Mouse (Mus musculus) frontal cortex, postnatal 36 days (tissue): ENCODE measurements around the gene Ushbp1.
"Not testable (repeated sequence)": the region's sequence is repeated elsewhere in the genome, so short reads cannot be mapped to it uniquely, and the experiment has no call there.

Source experiments
- DNase-seq, 2 experiments: peaks; one replicate each; pipeline ENCODE4 v3.0.0; 2022; ENCODE audit warnings: low spot score in 2 of 2

Ushbp1 gene

GRCm38 (mm10) chr8:71370711-71371235 is 24.8 kb downstream of the Ushbp1 start:
- no peak for DNase-seq

GRCm38 (mm10) chr8:71369040-71369718 is 26.4 kb downstream of the Ushbp1 start:
- DNase-seq = no peak

DNA sequence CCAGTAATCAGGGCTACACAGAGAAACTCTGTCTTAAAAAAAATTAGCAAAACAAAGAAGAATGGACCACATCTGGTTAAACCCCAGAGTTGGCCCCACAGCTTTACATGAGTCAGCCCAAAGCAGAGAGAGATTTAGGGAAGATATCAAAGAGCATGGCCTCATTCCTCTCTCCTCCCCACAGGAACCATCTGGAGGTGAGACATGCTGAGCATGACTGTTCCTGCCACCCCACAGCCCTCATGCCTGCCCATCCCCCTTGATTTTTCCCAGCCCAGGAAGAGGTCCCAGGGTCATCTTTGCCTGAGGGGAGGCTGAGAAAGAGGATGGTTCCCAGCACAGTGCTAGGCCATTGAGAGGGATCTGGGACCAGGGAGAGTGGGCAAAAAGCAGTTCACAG is 27.2 kb downstream of the Ushbp1 start:
- DNase-seq = no peak

GRCm38 (mm10) chr8:71367529-71368176 is 27.9 kb downstream of the Ushbp1 start:
- no peak for DNase-seq

DNA sequence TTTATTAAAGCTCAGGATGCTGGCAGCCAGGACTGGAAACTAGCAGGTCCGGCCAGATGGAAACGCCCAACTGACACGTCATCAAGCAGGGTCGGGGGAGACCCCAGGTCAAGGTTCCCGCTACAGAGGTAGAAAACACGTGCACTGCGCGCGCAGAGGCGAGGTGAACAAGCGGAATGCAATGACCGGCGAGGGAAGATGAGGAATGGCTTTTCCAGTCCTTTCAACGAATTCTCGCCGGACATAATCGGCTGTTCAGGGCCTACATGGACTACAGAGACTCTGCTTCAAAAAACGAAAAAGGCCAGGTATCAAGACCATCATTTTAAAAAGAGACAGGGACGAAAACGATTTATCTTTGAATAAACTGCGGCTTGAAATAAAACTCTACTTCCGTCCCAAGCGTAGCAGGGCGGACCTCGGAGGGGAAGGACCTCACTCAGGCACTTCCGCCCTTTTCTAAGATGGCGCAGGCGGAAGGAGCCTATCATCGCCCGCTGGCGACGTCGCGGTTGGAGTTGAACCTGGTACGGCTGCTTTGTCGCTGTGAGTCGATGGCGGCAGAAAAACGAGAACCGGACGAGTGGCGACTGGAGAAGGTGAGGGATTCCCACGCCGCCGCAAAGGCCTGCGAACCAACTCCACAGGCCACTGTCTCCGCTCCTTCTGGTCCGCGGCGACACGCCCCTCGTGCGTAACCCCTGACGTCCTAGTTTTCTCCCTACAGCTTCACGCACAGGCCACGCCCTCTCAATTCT is 28.7 kb downstream of the Ushbp1 start, which contains the start of gene Use1:
Gene Use1, plus strand, starts transcription at position 78 of the 758 bp plus-strand sequence.
- peak; percentile 95 for DNase-seq

- DNase-seq = no peak
Observed at GRCm38 (mm10) chr8:71358026-71358425, 37.6 kb downstream of the Ushbp1 start.

GRCm38 (mm10) chr8:71351520-71351919 is 44.1 kb downstream of the Ushbp1 start:
- no peak for DNase-seq

DNA sequence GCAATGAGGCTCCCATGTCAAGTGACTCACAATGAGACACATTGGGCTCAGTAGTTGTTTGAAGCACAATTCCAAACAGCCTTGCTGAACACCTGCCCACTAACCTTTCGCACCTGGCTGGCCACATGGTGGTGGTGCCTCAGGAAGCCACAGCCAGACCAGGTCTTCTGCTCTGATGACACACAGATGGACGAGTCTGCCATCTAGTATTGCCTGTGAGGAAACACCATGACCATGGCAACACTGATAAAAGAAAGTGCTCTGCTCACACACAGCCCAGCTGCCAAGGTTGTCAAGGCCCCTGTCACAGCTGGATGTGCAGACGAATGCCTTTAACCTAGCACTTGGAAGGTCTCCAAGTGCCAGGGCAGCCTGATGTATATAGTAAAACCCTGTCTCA is 44.5 kb downstream of the Ushbp1 start:
- no peak for DNase-seq

DNA sequence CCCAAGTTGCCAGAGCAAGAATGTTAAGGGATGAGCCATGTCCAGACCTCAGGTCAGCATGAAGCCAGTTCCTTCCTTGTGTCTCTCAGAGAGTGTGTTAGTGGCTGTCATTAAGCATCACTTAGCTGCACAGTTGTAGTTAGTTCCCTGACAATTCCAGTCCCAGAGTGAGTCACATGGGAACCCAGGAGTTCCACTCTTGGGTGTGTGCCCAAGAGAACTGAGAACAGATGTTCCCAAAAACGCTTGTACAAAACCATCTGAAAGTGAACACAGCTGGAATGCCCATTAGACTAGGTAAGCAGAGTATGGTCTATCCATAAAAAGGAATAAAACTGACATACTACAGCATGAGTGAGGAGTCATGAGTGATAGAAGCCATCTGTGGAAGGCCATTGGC is 49.0 kb downstream of the Ushbp1 start:
- DNase-seq = no peak

- DNase-seq = no peak
Observed at GRCm38 (mm10) chr8:71340625-71341024, 55.0 kb downstream of the Ushbp1 start.

DNA sequence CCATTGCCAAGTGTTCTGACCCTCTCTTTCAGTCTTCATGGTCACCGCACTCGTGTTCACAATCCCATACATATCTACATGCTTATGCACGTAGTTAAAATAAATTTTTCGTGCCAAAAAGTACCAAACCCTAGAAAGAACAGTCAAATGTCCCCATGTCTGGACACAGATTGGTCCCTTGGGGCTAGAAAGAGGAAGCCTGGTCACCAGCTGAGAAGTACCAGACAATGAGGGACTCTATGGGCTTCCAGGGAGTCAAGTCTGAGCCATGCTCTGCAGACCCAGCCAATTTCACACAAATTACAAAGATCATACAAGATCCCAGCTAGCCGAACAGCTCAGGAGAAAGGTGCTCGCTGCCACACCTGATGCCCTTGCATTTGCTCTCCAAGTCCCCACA is 57.8 kb downstream of the Ushbp1 start:
- DNase-seq = not testable (repeated sequence)
